20 mouse cellular contexts compared by ENCODE assay signal in the genomic region with DNA sequence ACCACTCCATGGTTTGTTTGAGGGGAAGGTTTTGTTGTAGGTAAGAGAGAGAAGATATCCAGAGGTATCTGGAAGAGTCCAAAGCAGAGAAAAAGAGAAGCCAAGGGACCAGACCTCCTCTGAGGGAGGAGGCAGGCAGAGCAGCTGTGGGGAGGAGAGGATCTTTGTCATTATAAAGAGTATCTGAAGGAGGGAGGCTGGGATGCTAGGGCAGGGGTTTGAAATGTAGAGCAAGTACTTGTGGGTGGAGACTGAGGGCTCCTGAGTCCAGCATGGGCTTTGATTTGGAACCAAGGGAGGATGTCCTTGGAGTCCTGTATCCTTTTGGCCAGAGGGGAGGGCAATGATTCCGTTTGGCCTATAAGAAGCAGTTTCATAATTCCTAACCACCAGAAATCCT.
DNase-seq lines count a peak whose midpoint lies in the region; ATAC-seq and TF ChIP-seq lines count a peak whose summit lies in the region.
"Had no signal": no experiment of that assay in that cellular context is flagged by ENCODE, and none has a peak within 500 bp of the region (broad histone marks: within the 10 kb centered on the region; RNA-seq: fewer than 3 reads in every experiment).

No protein-coding gene starts in this region.

- no peak for TF ChIP-seq RAD21 in MEL (IDR thresholded peaks at IDR 0.05; ENCODE audit: low read depth, low read length)

- 93% methylated on average over 1 of the region's 1 CpGs for WGBS in hindbrain, embryonic 16.5 days

- no peak for ATAC-seq in hindbrain, embryonic 16.5 days
- ATAC-seq: forebrain, embryonic 13.5 days; forebrain, embryonic 15.5 days; forebrain, postnatal 0 days had no signal

- no peak overlapping the region for H3K27ac ChIP-seq in MEL (ENCODE audit: control insufficient read depth, low read depth, low read length)
- no peak overlapping the region for H3K27ac ChIP-seq in hindbrain, embryonic 16.5 days (ENCODE audit: low read depth, low read length)
- H3K27ac ChIP-seq: embryonic facial prominence, embryonic 10.5 days; embryonic facial prominence, embryonic 12.5 days; forebrain, embryonic 13.5 days; forebrain, embryonic 15.5 days had no signal

- H3K36me3 ChIP-seq in MEL (ENCODE audit: control insufficient read depth in 1 of 2, insufficient read depth in 2 of 2, low read length in 2 of 2), result peaks cover 0 to 12% of the 10 kb centered on the region in 2 experiments; a peak in 2 of 4 replicates
- H3K36me3 ChIP-seq in hindbrain, embryonic 16.5 days (ENCODE audit: control insufficient read depth, insufficient read depth, low read length), result no peaks in the 10 kb centered on the region
- H3K36me3 ChIP-seq: embryonic facial prominence, embryonic 10.5 days; embryonic facial prominence, embryonic 12.5 days; forebrain, embryonic 15.5 days; G1E had no signal

- no peaks in the 10 kb centered on the region for H3K27me3 ChIP-seq in MEL (ENCODE audit: control insufficient read depth in 1 of 2, insufficient read depth in 2 of 2, low read length in 2 of 2)
- H3K27me3 ChIP-seq in hindbrain, embryonic 16.5 days (replicated peaks; ENCODE audit: control insufficient read depth, insufficient read depth, low read length), result no peaks in the 10 kb centered on the region
- H3K27me3 ChIP-seq: embryonic facial prominence, embryonic 12.5 days; forebrain, embryonic 13.5 days; forebrain, embryonic 15.5 days had no signal

- H3K9ac ChIP-seq in MEL (ENCODE audit: control insufficient read depth, low read depth, low read length, poor library complexity, severe bottlenecking), result no peak overlapping the region
- H3K9ac ChIP-seq in hindbrain, embryonic 16.5 days (ENCODE audit: low read depth, low read length), result no peak overlapping the region
- H3K9ac ChIP-seq: embryonic facial prominence, embryonic 12.5 days; forebrain, embryonic 13.5 days; forebrain, embryonic 15.5 days; forebrain, postnatal 0 days had no signal

- H3K79me2 ChIP-seq in MEL (ENCODE audit: control insufficient read depth, insufficient read depth, low read length, poor library complexity), result no peaks in the 10 kb centered on the region

- no peak for TF ChIP-seq CTCF in MEL (IDR thresholded peaks at IDR 0.05 in 2 of 3, conservative IDR thresholded peaks at IDR 0.05 in 1 of 3; ENCODE audit: control insufficient read depth in 1 of 3, insufficient read depth in 1 of 3, low read depth in 2 of 3, low read length in 3 of 3, poor library complexity in 1 of 3, severe bottlenecking in 1 of 3)

- H3K4me2 ChIP-seq in hindbrain, embryonic 16.5 days (ENCODE audit: low read length), result no peak overlapping the region
- H3K4me2 ChIP-seq: embryonic facial prominence, embryonic 12.5 days; forebrain, embryonic 13.5 days; forebrain, embryonic 15.5 days had no signal

- no peaks in the 10 kb centered on the region for H3K9me3 ChIP-seq in MEL (replicated peaks; ENCODE audit: insufficient read depth, low read length)
- no peaks in the 10 kb centered on the region for H3K9me3 ChIP-seq in hindbrain, embryonic 16.5 days (ENCODE audit: control insufficient read depth, low read length)
- H3K9me3 ChIP-seq: embryonic facial prominence, embryonic 10.5 days; embryonic facial prominence, embryonic 12.5 days; forebrain, embryonic 13.5 days; forebrain, embryonic 15.5 days had no signal

- no peak overlapping the region for H3K4me3 ChIP-seq in MEL (ENCODE audit: control insufficient read depth in 1 of 2, insufficient read depth in 1 of 2, low read depth in 2 of 2, low read length in 2 of 2)
- no peak overlapping the region for H3K4me3 ChIP-seq in hindbrain, embryonic 16.5 days (ENCODE audit: low read length)
- H3K4me3 ChIP-seq: embryonic facial prominence, embryonic 10.5 days; embryonic facial prominence, embryonic 12.5 days; forebrain, embryonic 13.5 days; forebrain, embryonic 15.5 days had no signal

- DNase-seq in ES-CJ7 (ENCODE audit: low read depth, low spot score) (peak; percentile 69), MEL (ENCODE audit: low read depth, low spot score) (no peak), ZHBTc4 (ENCODE audit: low read depth, low spot score) (peak; percentile 70)
- no peak for DNase-seq in adrenal gland, adult 8-10 months
- DNase-seq in lung, postnatal 4 days, result no peak
- DNase-seq: adrenal gland, adult 2 months; adrenal gland, postnatal 14 days; adrenal gland, postnatal 36 days; cerebellum, adult 11-12 months; cerebellum, adult 2 months; cerebellum, adult 9-10 months; cerebellum, postnatal 10 days; cerebellum, postnatal 25 days; forebrain, postnatal 0 days had no signal

- no peak for TF ChIP-seq EP300 in MEL (IDR thresholded peaks at IDR 0.05; ENCODE audit: low read depth in 1 of 2, low read length in 2 of 2)

- TF ChIP-seq POLR2A in MEL (IDR thresholded peaks at IDR 0.05; ENCODE audit: control insufficient read depth in 1 of 2, insufficient read depth in 1 of 2, low read depth in 1 of 2, low read length in 2 of 2, poor library complexity in 1 of 2), result no peak

- H3K4me1 ChIP-seq in MEL (ENCODE audit: control insufficient read depth in 1 of 2, insufficient read depth in 2 of 2, low read length in 2 of 2), result no peaks in the 10 kb centered on the region
- H3K4me1 ChIP-seq in hindbrain, embryonic 16.5 days (ENCODE audit: control insufficient read depth, insufficient read depth, low read depth, low read length), result no peaks in the 10 kb centered on the region
- H3K4me1 ChIP-seq: embryonic facial prominence, embryonic 10.5 days; embryonic facial prominence, embryonic 12.5 days; forebrain, embryonic 13.5 days; forebrain, embryonic 15.5 days had no signal

TF ChIP-seq in MEL, 35 proteins besides CTCF, POLR2A, EP300 and RAD21:
- TF ChIP-seq ZC3H11A (IDR thresholded peaks at IDR 0.05; ENCODE audit: low read depth, low read length) (no peak), ZNF384 (IDR thresholded peaks at IDR 0.05; ENCODE audit: low read depth, low read length) (0 out of 2 replicates have a peak, but pooled peaks have one; percentile 1)

Comparison
In these comparisons a context has a peak if more than half of its experiments do, and no peak if none do; other contexts are left out.
1. DNase-seq: peak in ES-CJ7 (single experiment) and ZHBTc4 (single experiment); none in MEL (single experiment), adrenal gland, adult 8-10 months (single experiment) and lung, postnatal 4 days (0 of 2).